Mouse (Mus musculus): ENCODE measurements at regions not wholly inside any gene's neighbourhood (a gene's known extent, or its start where the extent isn't known, plus 50 kb on each side); places are given as distances from the start of the nearest gene placed in this dataset.

GRCm38 (mm10) chr2:103848923-103849700, 51.7 kb upstream of the Caprin1 start:
- DNase-seq (ENCODE audit: low spot score) = peak; percentile 65

- no peak for DNase-seq (ENCODE audit: low spot score)
Measured at GRCm38 (mm10) chr2:103849766-103850530, 52.5 kb upstream of the Caprin1 start.

DNA sequence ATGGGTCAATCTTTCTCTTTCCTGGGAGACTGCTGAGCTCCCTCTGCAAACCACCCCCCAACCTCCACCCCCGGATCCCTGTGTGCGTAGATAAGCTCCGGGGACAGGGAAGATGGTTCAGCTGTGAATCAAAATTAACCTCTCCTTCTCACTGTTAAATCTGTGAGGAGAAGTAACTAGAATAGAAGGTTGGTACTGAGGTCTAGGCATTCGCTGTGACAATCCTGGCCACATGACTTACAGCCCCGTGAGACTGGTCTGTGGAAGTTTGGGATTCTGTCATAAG, 53.0 kb upstream of the Caprin1 start:
- DNase-seq (ENCODE audit: low spot score) = no peak

DNA sequence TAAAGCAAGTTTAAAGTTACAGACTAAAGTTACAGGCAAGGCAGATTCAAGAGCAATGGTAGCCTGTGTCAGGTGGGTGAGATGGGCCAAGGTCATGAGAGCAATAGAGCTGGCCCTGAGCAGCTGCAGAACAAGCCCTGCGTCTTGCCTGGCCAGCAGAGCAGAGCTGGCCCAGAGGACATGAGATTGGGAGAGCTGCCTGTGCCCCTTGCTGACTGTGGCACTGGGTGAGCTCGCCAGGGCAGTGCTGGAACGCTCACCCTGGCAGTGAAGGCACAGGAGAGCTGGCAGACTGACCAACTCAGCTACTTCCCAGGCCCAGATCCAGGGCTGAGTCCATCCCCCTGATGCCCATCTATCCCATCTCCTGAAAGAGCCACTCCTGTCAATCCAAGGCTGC, 53.7 kb upstream of the Caprin1 start:
- DNase-seq (ENCODE audit: low spot score) = no peak

GRCm38 (mm10) chr2:103861226-103861625, 63.8 kb upstream of the Caprin1 start:
- DNase-seq (ENCODE audit: low spot score) = no peak

- no peak for DNase-seq (ENCODE audit: low spot score)
Measured at GRCm38 (mm10) chr2:103864254-103864653, 66.8 kb upstream of the Caprin1 start.

GRCm38 (mm10) chr2:103865319-103866171, 68.1 kb upstream of the Caprin1 start:
- peak; percentile 28 for DNase-seq (ENCODE audit: low spot score)

DNA sequence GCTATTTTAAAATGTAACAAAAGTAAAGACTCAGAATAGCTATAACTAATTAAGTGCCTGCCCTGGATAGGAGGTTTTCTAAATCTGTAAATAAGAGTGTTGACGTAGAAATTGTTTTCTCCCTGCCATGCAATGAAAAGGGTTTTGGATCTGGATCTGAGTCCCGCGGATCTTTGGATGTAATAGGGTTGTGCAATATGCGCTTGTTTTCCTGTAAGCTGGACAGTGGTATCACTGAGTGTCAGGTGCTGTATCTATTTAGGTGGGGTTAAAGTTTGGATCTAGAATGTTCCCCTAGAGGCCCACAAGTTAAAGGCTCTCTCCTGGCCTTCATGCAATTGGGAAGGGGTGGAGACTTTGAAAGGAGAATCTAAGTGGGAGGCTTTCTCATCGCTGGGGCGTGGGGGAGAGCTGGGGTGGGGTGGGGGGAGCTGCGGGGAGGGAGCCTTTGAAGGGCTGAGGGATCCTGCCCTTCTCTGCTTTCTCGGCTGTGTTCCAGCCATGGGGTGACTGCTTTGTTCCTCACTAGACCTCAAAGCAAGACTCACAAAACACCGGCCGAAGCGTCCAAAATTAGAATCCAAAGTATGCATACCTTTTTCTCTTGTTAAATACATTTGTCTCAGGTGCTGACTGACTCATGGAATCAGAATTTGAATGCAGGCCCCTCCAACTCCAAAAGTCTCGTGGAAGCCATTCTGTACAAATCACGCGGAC, 70.0 kb upstream of the Caprin1 start:
- no peak for DNase-seq (ENCODE audit: low spot score)

- no peak for DNase-seq (ENCODE audit: low spot score)
Measured at GRCm38 (mm10) chr2:103867958-103868330, 70.5 kb upstream of the Caprin1 start.

GRCm38 (mm10) chr2:103868655-103869054, 71.2 kb upstream of the Caprin1 start:
- no peak for DNase-seq (ENCODE audit: low spot score)

DNA sequence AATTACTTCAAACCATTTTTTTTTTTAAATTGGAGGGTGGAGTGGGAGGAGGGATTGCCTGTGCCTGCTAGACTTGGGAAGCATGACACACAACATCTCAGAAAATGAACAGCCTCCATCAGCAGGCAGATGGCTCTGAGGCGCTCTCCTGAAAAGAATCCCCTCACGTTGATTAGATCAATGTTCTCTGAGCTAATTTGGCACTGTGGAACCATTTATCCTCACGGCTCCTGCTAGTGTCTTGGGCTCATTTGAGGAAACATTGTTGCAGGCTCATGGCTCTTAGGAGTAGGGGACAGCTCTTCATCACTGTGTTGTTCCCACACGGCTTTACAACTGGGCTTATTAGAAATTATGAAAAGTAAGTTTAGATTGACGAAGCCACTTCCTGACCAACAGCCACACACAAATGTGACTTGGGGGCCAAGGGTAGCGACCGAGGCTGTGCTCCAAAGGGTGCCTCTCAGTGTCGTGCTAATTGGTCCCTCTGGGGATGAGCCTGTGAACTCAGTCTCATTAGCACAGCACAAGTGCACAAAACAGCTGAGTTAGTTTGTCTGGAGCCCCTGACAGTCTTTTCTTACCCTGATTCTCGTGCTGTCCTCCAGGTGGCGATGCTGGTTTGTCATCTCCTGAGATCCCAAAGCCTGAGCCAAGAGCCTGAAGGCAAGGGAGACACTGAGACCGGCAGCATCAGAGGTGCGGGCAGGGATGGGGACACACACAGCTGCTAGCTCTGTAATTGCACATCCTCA, 74.2 kb upstream of the Caprin1 start:
- DNase-seq (ENCODE audit: low spot score) = peak; percentile 78

GRCm38 (mm10) chr2:103872277-103872636, 74.8 kb upstream of the Caprin1 start:
- DNase-seq (ENCODE audit: low spot score) = no peak

- no peak for DNase-seq (ENCODE audit: low spot score)
Measured at GRCm38 (mm10) chr2:103873381-103873780, 75.9 kb upstream of the Caprin1 start.

GRCm38 (mm10) chr2:103874466-103874865, 77.0 kb upstream of the Caprin1 start:
- DNase-seq (ENCODE audit: low spot score) = no peak

GRCm38 (mm10) chr2:103875754-103876153, 78.3 kb upstream of the Caprin1 start:
- DNase-seq (ENCODE audit: low spot score) = no peak

- DNase-seq (ENCODE audit: low spot score) = no peak
Measured at GRCm38 (mm10) chr2:103876236-103876635, 78.8 kb upstream of the Caprin1 start.

DNA sequence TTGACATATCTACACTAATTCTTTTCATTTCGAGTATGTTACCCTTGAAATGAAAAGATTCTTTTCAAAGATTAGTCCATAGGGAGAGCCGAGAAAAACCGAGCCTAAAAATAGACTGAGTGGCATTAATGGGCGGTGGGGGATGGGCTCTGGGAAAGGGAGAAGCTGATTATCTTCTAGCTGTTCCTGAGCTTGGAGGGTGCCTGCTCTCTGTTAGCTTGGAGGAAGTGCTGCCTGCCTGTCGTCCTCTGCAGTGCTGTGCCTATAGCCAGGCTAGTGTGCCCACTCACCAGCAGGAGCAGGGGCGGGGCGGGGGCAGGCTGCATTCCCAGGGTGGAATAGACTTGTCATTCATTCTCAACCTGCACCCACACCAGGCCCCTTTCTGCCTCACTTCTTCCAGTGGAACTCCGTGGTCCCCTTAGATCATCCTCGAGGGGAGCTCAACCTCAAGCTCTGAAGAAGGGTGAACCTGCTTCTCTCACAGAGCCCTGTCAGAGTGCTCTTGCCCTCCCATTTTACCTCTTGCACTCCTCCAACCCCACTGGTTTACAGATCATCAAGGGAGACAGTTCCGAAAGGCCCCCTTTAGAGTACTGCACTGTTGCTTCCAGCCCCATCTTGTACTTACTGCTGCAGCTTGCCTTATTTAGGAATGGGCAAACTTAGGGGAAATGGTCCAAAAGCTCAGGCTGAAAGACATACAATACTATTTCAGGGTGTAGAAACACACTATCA, 76.6 kb upstream of the Lmo2 start:
- no peak for DNase-seq (ENCODE audit: low spot score)

DNA sequence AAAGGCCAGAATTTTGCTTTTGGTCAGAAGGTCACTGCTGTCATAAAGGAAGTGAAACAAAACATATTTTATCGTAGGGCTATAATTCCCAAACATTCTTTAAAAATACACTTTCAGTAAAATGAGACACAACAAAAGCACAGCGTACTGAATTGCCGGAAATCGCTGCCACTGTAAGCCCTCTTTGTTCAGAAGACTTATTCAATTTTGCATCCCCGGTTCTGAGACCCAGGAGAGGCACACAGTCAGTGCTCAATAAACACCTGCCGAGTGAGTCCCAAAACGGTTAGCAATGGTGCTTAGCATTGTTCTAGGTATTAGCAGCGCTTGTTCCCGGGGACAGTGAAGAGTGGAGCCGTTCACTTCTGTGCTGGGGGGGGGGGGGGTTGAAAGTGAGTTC, 72.9 kb upstream of the Lmo2 start:
- no peak for DNase-seq (ENCODE audit: low spot score)

GRCm38 (mm10) chr2:103888023-103888422, 69.8 kb upstream of the Lmo2 start:
- DNase-seq (ENCODE audit: low spot score) = no peak

- DNase-seq (ENCODE audit: low spot score) = no peak
Measured at GRCm38 (mm10) chr2:103891240-103891767, 66.5 kb upstream of the Lmo2 start.

All from lung, postnatal 25 days (tissue).